8 mouse cellular contexts compared by ENCODE assay signal in genomic region chr11:100770646-100771408, GRCm38 (mm10). TPM values are rescaled to one million over a fixed set of nuclear protein-coding genes. Genes with fewer than 3 reads are reported as not detected.
DNase-seq lines count a peak whose midpoint lies in the region; ATAC-seq and TF ChIP-seq lines count a peak whose summit lies in the region.

Gene Ghdc, minus strand, starts transcription at chr11:100770957.

- peak within 1 kb of the TSS; percentile 58 for H3K4me3 ChIP-seq in intestine, postnatal 0 days (ENCODE audit: low read depth, low read length)
- H3K4me3 ChIP-seq in limb, embryonic 14.5 days (replicated peaks; ENCODE audit: low read length), result peak within 1 kb of the TSS; percentile 47
- peak within 1 kb of the TSS; percentile 49 for H3K4me3 ChIP-seq in midbrain, embryonic 16.5 days (ENCODE audit: low read depth, low read length)

- H3K9ac ChIP-seq in intestine, postnatal 0 days (ENCODE audit: low read depth, low read length), result peak within 1 kb of the TSS; percentile 54
- H3K9ac ChIP-seq in limb, embryonic 14.5 days (ENCODE audit: low read depth, low read length, severe bottlenecking), result peak within 1 kb of the TSS; percentile 46
- H3K9ac ChIP-seq in midbrain, embryonic 16.5 days (ENCODE audit: low read depth, low read length), result peak within 1 kb of the TSS; percentile 47

- no peak for TF ChIP-seq CTCF in intestine, postnatal 0 days (IDR thresholded peaks at IDR 0.05; ENCODE audit: low read depth)

- H3K36me3 ChIP-seq in intestine, postnatal 0 days (ENCODE audit: control insufficient read depth, insufficient read depth), result no peaks in the 10 kb centered on the region
- no peaks in the 10 kb centered on the region for H3K36me3 ChIP-seq in limb, embryonic 14.5 days (ENCODE audit: control insufficient read depth, insufficient read depth, low read length)
- no peaks in the 10 kb centered on the region for H3K36me3 ChIP-seq in midbrain, embryonic 16.5 days (ENCODE audit: control insufficient read depth, insufficient read depth, low read length)

- H3K27me3 ChIP-seq in intestine, postnatal 0 days (replicated peaks; ENCODE audit: control insufficient read depth, insufficient read depth, low read length), result no peaks in the 10 kb centered on the region
- no peaks in the 10 kb centered on the region for H3K27me3 ChIP-seq in limb, embryonic 14.5 days (ENCODE audit: control insufficient read depth, insufficient read depth, low read length)
- H3K27me3 ChIP-seq in midbrain, embryonic 16.5 days (ENCODE audit: control insufficient read depth, insufficient read depth, low read depth, low read length), result no peaks in the 10 kb centered on the region

- TF ChIP-seq POLR2A in limb, embryonic 14.5 days (IDR thresholded peaks at IDR 0.05; ENCODE audit: borderline replicate concordance, extremely low read depth, insufficient read depth, insufficient read length), result no peak

- peak; percentile 60 for DNase-seq in cerebellum, adult 11 months
- DNase-seq in embryo, embryonic 9.5 days (ENCODE audit: extremely low spot score), result peak; percentile 63
- DNase-seq in gonadal fat pad, adult 2 months (ENCODE audit: low read depth), result peak; percentile 69
- DNase-seq in limb, embryonic 14.5 days (ENCODE audit: low spot score), result peak; percentile 66
- DNase-seq in spleen, postnatal 10 days (ENCODE audit: low spot score in 2 of 2), result peak; percentile 42 to 84

- WGBS in intestine, postnatal 0 days, result 15% methylated on average over 17 of the region's 17 CpGs
- 15% methylated on average over 17 of the region's 17 CpGs for WGBS in limb, embryonic 14.5 days
- WGBS in midbrain, embryonic 16.5 days, result 22% methylated on average over 17 of the region's 17 CpGs

- no peaks in the 10 kb centered on the region for H3K9me3 ChIP-seq in intestine, postnatal 0 days (ENCODE audit: control insufficient read depth)
- no peaks in the 10 kb centered on the region for H3K9me3 ChIP-seq in limb, embryonic 14.5 days (ENCODE audit: control insufficient read depth, low read length)
- H3K9me3 ChIP-seq in midbrain, embryonic 16.5 days (replicated peaks; ENCODE audit: control insufficient read depth, low read length, poor library complexity, severe bottlenecking), result no peaks in the 10 kb centered on the region

- H3K4me1 ChIP-seq in intestine, postnatal 0 days (replicated peaks; ENCODE audit: control insufficient read depth, insufficient read depth, low read length), result no peaks in the 10 kb centered on the region
- H3K4me1 ChIP-seq in limb, embryonic 14.5 days (ENCODE audit: control insufficient read depth, insufficient read depth, low read length), result peaks cover 3% of the 10 kb centered on the region; the same call in 1 of the 2 replicates
- peaks cover 3% of the 10 kb centered on the region; the same call in 1 of the 2 replicates for H3K4me1 ChIP-seq in midbrain, embryonic 16.5 days (ENCODE audit: control insufficient read depth, insufficient read depth, low read length)

- no peak within 1 kb of the TSS for H3K27ac ChIP-seq in intestine, postnatal 0 days (ENCODE audit: low read depth, low read length)
- no peak within 1 kb of the TSS; the same call in 1 of the 2 replicates for H3K27ac ChIP-seq in limb, embryonic 14.5 days (replicated peaks; ENCODE audit: low read depth, low read length)
- peak within 1 kb of the TSS; percentile 38; the same call in 1 of the 2 replicates for H3K27ac ChIP-seq in midbrain, embryonic 16.5 days (ENCODE audit: low read length)

- H3K4me2 ChIP-seq in intestine, postnatal 0 days (replicated peaks; ENCODE audit: low read depth), result peak within 1 kb of the TSS; percentile 67
- H3K4me2 ChIP-seq in limb, embryonic 14.5 days (replicated peaks; ENCODE audit: low read depth, low read length, severe bottlenecking), result peak within 1 kb of the TSS; percentile 51
- peak within 1 kb of the TSS; percentile 45 for H3K4me2 ChIP-seq in midbrain, embryonic 16.5 days (ENCODE audit: low read length)

- no peak for ATAC-seq in cerebellum, adult (ENCODE audit: insufficient number of reproducible peaks, low FRiP score, low TSS enrichment)
- ATAC-seq in intestine, postnatal 0 days, result peak; percentile 35; the same call in 1 of the 2 replicates
- peak; percentile 67 for ATAC-seq in limb, embryonic 14.5 days (ENCODE audit: low FRiP score, low read depth)
- peak; percentile 67 for ATAC-seq in midbrain, embryonic 16.5 days

RNA-seq across cellular contexts. Expression of gene Ghdc, which starts in this region (rescaled TPM):
- 18.6 and 19.7 TPM in 2 replicates for polyA plus RNA-seq in gonadal fat pad, adult 2 months (2012; rRNA removed)
- 5.2 and 5.5 TPM in 2 replicates for polyA plus RNA-seq in intestine, postnatal 0 days (2015; fragmentation: Nextera tagmentation; extraction: Ambion mirVana)
- 12.1 and 14.0 TPM in 2 replicates for polyA plus RNA-seq in limb, embryonic 14.5 days (2012; rRNA removed)
- 3.7 and 5.7 TPM in 2 replicates for polyA plus RNA-seq in limb, embryonic 14.5 days (2014; fragmentation: Nextera tagmentation; extraction: Ambion mirVana)
- 6.8 and 7.5 TPM in 2 replicates for polyA plus RNA-seq in midbrain, embryonic 16.5 days (2015; fragmentation: Nextera tagmentation; extraction: Ambion mirVana)
